Mouse (Mus musculus) midbrain, embryonic 11.5 days (tissue): ENCODE data around the gene Bpnt1. TPM values are rescaled to one million over a fixed set of nuclear protein-coding genes. Genes with fewer than 3 reads are reported as not detected.
"Not testable (repeated sequence)": the region's sequence is repeated elsewhere in the genome, so short reads cannot be mapped to it uniquely, and the experiment has no call there.

Source experiments
- ATAC-seq: fragments of 200-750 bp; cut with Nextera tagmentation; 2 replicates; pipeline ENCODE4 v1.8.0; 2017; ENCODE audit warnings: moderate TSS enrichment, moderate library complexity; ENCODE audit not compliant: low FRiP score
- DNase-seq: peaks from one replicate; pipeline ENCODE4 v3.0.0; 2015; ENCODE audit warnings: low spot score; ENCODE audit errors: missing footprints
- H3K27ac ChIP-seq: fragments of 300-500 bp; sonication (generic); 2 replicates; pipeline ENCODE4 v1.5.1; 2014; ENCODE audit warnings: low read depth, low read length
- H3K27me3 ChIP-seq: fragments of 300-500 bp; sonication (generic); 2 replicates; pipeline ENCODE4 v1.6.1; 2014; ENCODE audit warnings: mild to moderate bottlenecking, low read length, moderate library complexity, mixed read lengths; ENCODE audit not compliant: control insufficient read depth, insufficient read depth
- H3K36me3 ChIP-seq: fragments of 300-500 bp; sonication (generic); 2 replicates; pipeline ENCODE4 v1.6.1; 2014; ENCODE audit warnings: mild to moderate bottlenecking, low read length, moderate library complexity, mixed read lengths; ENCODE audit not compliant: control insufficient read depth, insufficient read depth
- H3K4me1 ChIP-seq: fragments of 300-500 bp; sonication (generic); 2 replicates; pipeline ENCODE4 v1.6.1; 2014; ENCODE audit warnings: low read length; ENCODE audit not compliant: control insufficient read depth, insufficient read depth
- H3K4me2 ChIP-seq: fragments of 300-500 bp; sonication (generic); 2 replicates; pipeline ENCODE4 v1.6.1; 2014; ENCODE audit warnings: mild to moderate bottlenecking, moderate library complexity
- H3K4me3 ChIP-seq: fragments of 300-500 bp; sonication (generic); 2 replicates; pipeline ENCODE4 v1.5.1; 2014; ENCODE audit warnings: low read depth, low read length
- H3K9ac ChIP-seq: fragments of 300-500 bp; sonication (generic); 2 replicates; pipeline ENCODE4 v1.6.1; 2014; ENCODE audit warnings: low read length
- H3K9me3 ChIP-seq: fragments of 300-500 bp; sonication (generic); 2 replicates; pipeline ENCODE4 v1.6.1; 2016; ENCODE audit warnings: low read length; ENCODE audit not compliant: control insufficient read depth
- WGBS: fragments of 180-500 bp; shearing (Covaris S2); extraction: QIAGEN DNeasy Blood & Tissue Kit; methylation state at CpG from one replicate; pipeline ENCODE4 v1.1.7; 2014; 5-methylcytosine and 5-hydroxymethylcytosine counted together
- polyA plus RNA-seq: library from polyadenylated mRNA; unstranded; fragments of >200 nt; fragmentation: Nextera tagmentation; extraction: Ambion mirVana; gene quantifications from 2 replicates; pipeline ENCODE4 v1.2.1, GENCODE M21; 2014

Bpnt1 gene
- polyA plus RNA-seq, 1 experiment from 2014 or later: 22.5 TPM

GRCm38 (mm10) chr1:185315846-185316568 is 15.9 kb upstream of the Bpnt1 start:
- Histone ChIP-seq H3K4me1 (no peaks in the 10 kb centered on the region), H3K36me3 (peaks cover 17% of the 10 kb centered on the region), H3K27me3 (no peaks in the 10 kb centered on the region), H3K9ac (no peak overlapping the region), H3K9me3 (no peaks in the 10 kb centered on the region), H3K27ac (no peak overlapping the region), H3K4me2 (no peak overlapping the region), H3K4me3 (no peak overlapping the region)
- ATAC-seq (no peak), DNase-seq (no peak)
- 88% methylated on average over 16 of the region's 16 CpGs for WGBS

- H3K4me3 ChIP-seq, ATAC-seq, H3K9me3 ChIP-seq, H3K27me3 ChIP-seq, H3K27ac ChIP-seq, H3K9ac ChIP-seq, DNase-seq, H3K36me3 ChIP-seq: not testable (repeated sequence)
- 63% methylated on average over 3 of the region's 3 CpGs for WGBS
- Histone ChIP-seq H3K4me2 (peak overlapping the region; percentile 50), H3K4me1 (peaks cover 13% of the 10 kb centered on the region)
These were observed 4.1 kb upstream of the Bpnt1 start for GRCm38 (mm10) chr1:185327754-185328345.

- Histone ChIP-seq H3K4me3 (peak within 1 kb of the TSS; percentile 95), H3K4me2 (peak within 1 kb of the TSS; percentile 50), H3K9me3 (no peaks in the 10 kb centered on the region), H3K36me3 (peaks cover 3% of the 10 kb centered on the region; the same call in 1 of the 2 replicates), H3K27ac (peak within 1 kb of the TSS; percentile 73), H3K27me3 (no peaks in the 10 kb centered on the region), H3K9ac (peak within 1 kb of the TSS; percentile 91), H3K4me1 (peaks cover 17% of the 10 kb centered on the region)
- ATAC-seq (peak; percentile 87), DNase-seq (peak; percentile 100)
- 1% methylated on average over 75 of the region's 76 CpGs for WGBS
These were observed 3.0 kb upstream of the Bpnt1 start, which contains the start of gene Iars2 for GRCm38 (mm10) chr1:185328721-185329610. Gene Iars2 (minus strand): TSS chr1:185329396.

- Histone ChIP-seq H3K9me3 (no peaks in the 10 kb centered on the region), H3K27me3 (no peaks in the 10 kb centered on the region), H3K27ac (no peak overlapping the region), H3K4me3 (no peak overlapping the region), H3K4me2 (0 out of 2 replicates have a peak overlapping the region, but pooled peaks have one; percentile 50), H3K9ac (no peak overlapping the region; the same call in 1 of the 2 replicates), H3K4me1 (peaks cover 17% of the 10 kb centered on the region), H3K36me3 (peaks cover 1% of the 10 kb centered on the region; the same call in 1 of the 2 replicates)
- WGBS: 92% methylated on average over 8 of the region's 8 CpGs
- DNase-seq (no peak), ATAC-seq (no peak)
These were observed 2.1 kb upstream of the Bpnt1 start for GRCm38 (mm10) chr1:185329851-185330250.

- Histone ChIP-seq H3K27me3 (no peaks in the 10 kb centered on the region), H3K27ac (no peak overlapping the region), H3K9me3 (no peaks in the 10 kb centered on the region), H3K36me3 (no peaks in the 10 kb centered on the region; the same call in 1 of the 2 replicates), H3K4me1 (peaks cover 17% of the 10 kb centered on the region), H3K4me2 (peak overlapping the region; percentile 69), H3K4me3 (no peak overlapping the region; the same call in 1 of the 2 replicates), H3K9ac (no peak overlapping the region; the same call in 1 of the 2 replicates)
- DNase-seq (no peak), ATAC-seq (no peak)
- WGBS: 52% methylated on average over 5 of the region's 5 CpGs
These were observed 585 bp upstream of the Bpnt1 start for GRCm38 (mm10) chr1:185331364-185331763.

GRCm38 (mm10) chr1:185333651-185334050 is 1.7 kb downstream of the Bpnt1 start:
- ATAC-seq (no peak), DNase-seq (peak; percentile 72)
- peaks cover 11% of the 10 kb centered on the region for H3K4me1 ChIP-seq
- no peak overlapping the region for H3K27ac ChIP-seq
- H3K4me3 ChIP-seq: no peak overlapping the region
- WGBS: 92% methylated on average over 5 of the region's 5 CpGs
- H3K4me2 ChIP-seq: no peak overlapping the region
- H3K9ac ChIP-seq: no peak overlapping the region
- H3K36me3 ChIP-seq: no peaks in the 10 kb centered on the region
- H3K27me3 ChIP-seq: no peaks in the 10 kb centered on the region
- no peaks in the 10 kb centered on the region for H3K9me3 ChIP-seq

- Histone ChIP-seq H3K4me1 (peaks cover 11% of the 10 kb centered on the region), H3K27me3 (no peaks in the 10 kb centered on the region), H3K9me3 (no peaks in the 10 kb centered on the region), H3K4me3 (no peak overlapping the region), H3K36me3 (no peaks in the 10 kb centered on the region), H3K27ac (no peak overlapping the region), H3K4me2 (no peak overlapping the region), H3K9ac (no peak overlapping the region)
- 94% methylated on average over 4 of the region's 4 CpGs for WGBS
- no peak for ATAC-seq
- DNase-seq: no peak
These were observed 2.2 kb downstream of the Bpnt1 start for GRCm38 (mm10) chr1:185334136-185334535.

GRCm38 (mm10) chr1:185335231-185335765 is 3.3 kb downstream of the Bpnt1 start:
- no peak overlapping the region for H3K9ac ChIP-seq
- H3K4me2 ChIP-seq: no peak overlapping the region
- H3K27me3 ChIP-seq: no peaks in the 10 kb centered on the region
- no peak overlapping the region for H3K27ac ChIP-seq
- no peaks in the 10 kb centered on the region for H3K9me3 ChIP-seq
- DNase-seq: peak; percentile 79
- WGBS: 67% methylated on average over 6 of the region's 6 CpGs
- H3K36me3 ChIP-seq: no peaks in the 10 kb centered on the region
- no peak overlapping the region for H3K4me3 ChIP-seq
- ATAC-seq: no peak
- H3K4me1 ChIP-seq: peaks cover 11% of the 10 kb centered on the region
